Mouse (Mus musculus): ENCODE results near the gene Cdkal1.

Gene Cdkal1

DNA sequence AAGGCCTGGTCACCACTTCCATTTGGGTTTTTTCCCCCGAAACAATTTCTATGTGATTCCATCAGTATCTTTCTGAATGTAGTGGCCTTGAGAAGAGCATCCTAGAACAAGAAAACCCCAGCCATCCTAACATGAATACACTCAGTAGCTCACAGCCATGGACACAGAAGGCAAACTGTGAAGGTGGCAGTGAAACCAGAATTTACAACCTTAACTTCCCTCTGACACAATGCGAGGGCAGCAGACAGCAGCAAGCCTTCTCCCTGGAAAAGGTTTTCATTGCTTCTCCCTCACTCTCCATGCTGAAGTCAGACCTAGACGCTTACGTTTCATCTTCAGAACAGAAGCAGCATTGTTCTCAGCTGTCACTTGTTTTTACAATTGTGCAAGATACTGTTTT, 87.9 kb downstream of the Cdkal1 start:
- DNase-seq (ENCODE audit: low spot score in 2 of 2): no peak

- DNase-seq (ENCODE audit: low spot score in 2 of 2): no peak
Observed at GRCm38 (mm10) chr13:29766377-29766776, 89.1 kb downstream of the Cdkal1 start.

- DNase-seq (ENCODE audit: low spot score in 2 of 2): no peak
Observed at GRCm38 (mm10) chr13:29765296-29765695, 90.2 kb downstream of the Cdkal1 start.

DNA sequence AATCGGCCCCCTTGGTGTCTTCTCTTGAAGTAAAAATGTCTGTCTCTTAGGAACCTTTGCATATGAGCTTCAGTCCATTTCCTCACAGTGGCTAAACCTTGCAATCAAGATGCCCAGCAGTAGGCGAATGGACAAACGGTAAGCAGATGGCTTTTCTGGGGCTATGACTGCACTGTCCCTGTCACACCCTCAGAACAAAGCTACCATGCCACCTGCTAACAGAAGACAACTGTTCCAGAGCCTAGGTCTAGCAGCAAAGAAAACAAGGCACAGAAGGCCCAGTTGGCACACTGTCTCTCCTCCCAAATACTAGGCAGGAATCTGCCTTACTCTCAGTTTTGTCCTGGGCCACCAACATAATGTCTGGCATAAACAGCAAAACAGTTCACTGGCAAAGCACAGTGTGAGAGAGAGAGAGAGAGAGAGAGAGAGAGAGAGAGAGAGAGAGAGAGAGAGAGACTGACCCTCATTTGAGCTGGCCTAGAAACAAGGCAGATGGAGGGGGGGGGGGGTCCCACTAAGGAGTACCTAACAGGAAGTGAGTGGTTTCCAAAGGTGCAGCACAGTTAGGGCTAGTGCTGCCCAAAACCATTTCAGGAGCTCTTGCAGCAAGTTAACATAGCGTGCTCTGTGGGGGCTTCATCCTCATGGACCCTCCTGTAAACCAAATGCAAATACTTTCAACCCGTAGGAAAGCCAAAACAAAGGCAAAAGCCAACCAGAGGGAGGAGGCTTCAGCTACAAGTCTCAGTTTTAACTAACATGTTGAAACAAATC, 95.6 kb downstream of the Cdkal1 start:
- no peak for DNase-seq (ENCODE audit: low spot score in 2 of 2)

DNA sequence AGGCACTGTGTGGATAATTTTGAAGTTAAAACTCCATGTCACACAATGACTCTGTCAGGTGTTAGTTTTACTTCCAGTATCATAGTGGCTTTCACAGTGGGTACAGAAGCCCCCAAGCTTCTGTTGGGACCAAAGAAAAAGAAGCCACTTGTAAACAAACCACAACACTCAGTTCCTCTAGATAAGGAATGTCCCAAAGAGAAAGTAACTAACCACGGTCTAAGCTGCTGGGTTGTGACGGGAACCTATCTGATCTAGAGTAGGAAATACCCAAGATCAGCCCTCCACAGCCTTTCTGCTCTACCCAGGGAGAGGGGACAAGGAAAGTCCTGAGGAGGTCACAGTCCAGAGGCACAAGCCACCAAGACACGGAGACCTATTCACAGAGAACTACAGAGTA, 99.4 kb downstream of the Cdkal1 start:
- DNase-seq (ENCODE audit: low spot score in 2 of 2): peak in 1 of 2 experiments; percentile 13

GRCm38 (mm10) chr13:29753254-29753653, 102.2 kb downstream of the Cdkal1 start:
- DNase-seq (ENCODE audit: low spot score in 2 of 2): no peak

DNA sequence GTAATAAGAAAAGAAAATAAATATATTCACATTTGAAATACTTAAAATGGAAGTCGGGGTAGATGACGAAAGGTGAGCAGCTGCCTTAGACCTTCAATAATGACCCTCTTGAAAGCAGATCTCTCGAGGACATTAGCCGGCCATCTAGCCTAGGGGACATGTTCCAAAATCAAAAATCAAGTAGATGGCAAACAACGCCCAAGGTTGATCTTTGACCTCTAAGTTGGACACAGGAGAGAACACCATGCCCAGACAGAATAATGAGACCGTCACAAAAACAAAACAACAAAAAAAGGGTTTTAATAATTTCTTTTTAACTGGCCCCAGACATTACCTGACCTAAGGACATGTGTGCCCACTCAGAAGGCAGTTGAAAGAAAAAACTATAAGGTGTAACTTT, 103.4 kb downstream of the Cdkal1 start:
- no peak for DNase-seq (ENCODE audit: low spot score in 2 of 2)

DNA sequence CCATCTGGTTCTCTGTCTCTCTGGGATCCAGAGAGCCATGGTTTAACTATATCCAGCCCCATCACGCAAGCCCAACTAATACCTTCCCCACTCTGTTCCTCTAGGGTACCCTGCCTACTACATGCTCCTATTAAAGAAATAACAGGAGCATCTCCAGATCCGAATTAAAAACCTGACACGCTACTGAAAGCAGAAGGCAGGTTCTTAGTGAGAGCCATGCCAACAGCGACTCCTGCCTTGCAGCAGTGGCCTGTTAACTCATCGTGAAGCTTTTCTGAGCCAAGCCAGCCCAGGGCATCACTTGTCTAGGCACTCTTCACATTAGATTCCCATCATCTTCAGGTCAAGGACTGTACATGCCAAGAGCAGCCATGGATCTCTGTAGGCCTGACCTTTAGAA, 104.3 kb downstream of the Cdkal1 start:
- no peak for DNase-seq (ENCODE audit: low spot score in 2 of 2)

GRCm38 (mm10) chr13:29747347-29747647, 108.2 kb downstream of the Cdkal1 start:
- DNase-seq (ENCODE audit: low spot score in 2 of 2): no peak

GRCm38 (mm10) chr13:29746501-29747346, 108.8 kb downstream of the Cdkal1 start:
- peak; percentile 55 to 59 for DNase-seq (ENCODE audit: low spot score in 2 of 2)

DNA sequence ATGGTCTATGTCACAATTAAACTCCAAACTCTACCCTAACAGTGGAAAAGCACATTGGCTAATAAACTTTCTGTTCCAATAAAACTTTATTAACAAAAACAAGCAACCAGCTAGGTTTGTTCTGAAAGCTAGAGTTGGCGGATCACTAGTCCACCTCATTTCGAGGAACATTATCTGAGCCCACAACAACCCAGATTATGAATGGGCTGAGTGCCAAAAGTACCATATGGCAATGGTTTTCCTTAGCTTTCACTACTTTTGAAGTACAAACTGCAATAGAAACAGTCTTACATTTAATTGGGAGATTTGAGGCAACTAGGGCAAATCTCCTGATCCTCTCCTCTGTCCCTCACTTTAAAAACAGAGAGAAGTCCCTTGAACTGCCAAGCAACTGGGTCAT, 110.4 kb downstream of the Cdkal1 start:
- DNase-seq (ENCODE audit: low spot score in 2 of 2): no peak

- peak in 1 of 2 experiments; percentile 22 for DNase-seq (ENCODE audit: low spot score in 2 of 2)
Observed at GRCm38 (mm10) chr13:29744188-29744587, 111.3 kb downstream of the Cdkal1 start.

GRCm38 (mm10) chr13:29743761-29744160, 111.7 kb downstream of the Cdkal1 start:
- no peak for DNase-seq (ENCODE audit: low spot score in 2 of 2)

DNA sequence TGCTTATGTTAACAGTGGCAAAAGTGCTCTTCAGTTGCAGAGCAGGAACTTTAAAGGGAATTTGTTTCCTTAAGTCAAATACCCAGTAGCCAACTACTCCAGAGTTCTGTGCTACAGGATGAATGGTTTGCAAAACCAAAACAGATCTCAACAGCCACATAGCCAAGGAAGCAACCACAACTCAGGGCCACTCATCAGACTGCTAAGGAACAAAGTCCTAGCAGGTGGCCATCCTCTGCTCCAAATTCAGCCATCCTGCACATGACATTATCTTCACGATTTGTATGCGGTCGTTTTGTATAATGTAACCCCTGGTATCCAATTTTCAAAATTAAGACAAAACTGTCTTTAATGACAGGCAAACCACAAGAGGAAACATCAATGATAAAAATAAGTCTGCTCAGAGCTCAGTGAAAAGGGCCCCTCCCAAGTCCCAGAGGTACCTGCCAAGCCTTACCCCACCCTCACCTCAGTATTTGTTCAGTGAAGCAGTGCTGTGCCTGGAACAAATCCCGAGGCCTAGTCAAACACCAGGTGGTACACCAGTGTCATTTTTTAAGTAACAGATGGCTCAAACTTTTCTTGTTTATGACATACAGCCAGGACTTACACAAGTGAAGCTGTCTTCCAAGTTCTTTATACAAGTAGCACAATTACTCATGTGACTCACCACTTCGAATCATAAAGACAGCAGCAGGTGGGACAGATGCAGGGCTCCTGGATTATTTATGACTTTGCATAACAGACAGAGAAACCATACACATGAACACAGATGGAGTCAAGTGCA, 117.6 kb downstream of the Cdkal1 start:
- no peak for DNase-seq (ENCODE audit: low spot score in 2 of 2)

DNA sequence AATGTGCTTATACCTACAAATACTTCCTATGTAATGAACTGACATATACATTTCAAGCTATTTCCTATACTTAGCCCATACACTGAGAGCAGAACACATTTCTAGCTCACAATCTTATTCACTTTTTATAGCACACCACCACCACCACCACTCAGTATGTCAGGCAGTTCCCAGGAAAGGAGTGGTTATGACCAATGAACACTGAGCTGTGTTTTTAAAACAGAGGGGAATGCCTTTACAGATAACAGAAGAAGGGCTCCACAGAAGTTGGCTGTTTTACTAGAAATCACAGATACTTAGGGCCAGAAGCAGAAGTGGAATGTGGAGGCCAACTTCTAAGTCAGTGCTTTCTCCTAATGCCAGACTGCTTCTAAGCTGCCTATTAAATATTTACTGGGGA, 121.0 kb downstream of the Cdkal1 start:
- DNase-seq (ENCODE audit: low spot score in 2 of 2): no peak

DNA sequence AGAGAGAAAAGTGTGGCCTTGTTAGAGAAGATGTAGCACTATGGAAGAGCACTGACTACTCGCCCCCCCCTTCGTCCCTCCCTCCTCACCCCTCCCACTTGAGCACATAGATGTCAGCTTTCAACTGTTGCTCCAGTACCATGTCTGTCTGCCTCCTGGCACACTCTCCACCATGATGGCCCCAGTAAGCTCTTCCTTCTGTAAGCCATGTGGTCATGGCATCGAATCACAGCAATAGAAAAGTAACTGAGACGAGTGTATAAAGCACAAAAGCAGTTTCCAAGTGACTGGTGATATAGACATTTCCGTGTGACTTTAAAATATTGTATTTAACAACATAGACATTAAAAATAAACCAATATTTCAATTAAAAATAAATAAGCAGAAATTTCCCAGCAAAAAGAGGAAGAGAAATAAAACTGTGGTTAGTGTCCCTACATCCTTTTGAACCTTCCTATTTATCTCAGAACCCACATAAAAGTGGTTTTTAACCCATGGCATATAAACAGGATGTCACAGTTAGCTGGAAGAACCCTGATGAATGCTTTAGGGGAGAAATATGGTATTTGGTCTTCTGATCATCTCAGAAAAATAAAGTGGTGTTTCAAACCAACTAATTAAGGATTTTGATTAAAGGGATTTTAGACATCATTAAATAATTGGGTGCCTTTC, 129.2 kb downstream of the Cdkal1 start:
- DNase-seq (ENCODE audit: low spot score in 2 of 2): no peak

DNA sequence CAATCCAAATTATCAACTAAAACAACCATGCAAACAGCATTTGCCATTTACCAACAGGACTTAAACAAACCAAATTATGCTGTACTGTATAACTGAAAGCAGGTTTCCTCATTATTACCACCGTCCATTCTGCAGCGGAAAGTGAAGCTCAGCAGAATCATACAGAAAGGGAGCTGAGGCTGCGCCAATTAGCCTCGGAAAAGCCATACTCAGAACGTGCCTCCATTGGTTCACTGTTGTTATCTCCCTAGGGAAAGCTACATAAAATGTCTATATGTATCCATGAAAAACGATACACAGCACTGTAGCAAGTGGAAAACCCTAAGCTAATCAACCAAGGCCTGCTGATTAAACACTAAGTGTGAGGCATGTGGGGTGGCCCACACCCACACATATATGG, 130.6 kb downstream of the Cdkal1 start:
- DNase-seq (ENCODE audit: low spot score in 2 of 2): no peak

DNA sequence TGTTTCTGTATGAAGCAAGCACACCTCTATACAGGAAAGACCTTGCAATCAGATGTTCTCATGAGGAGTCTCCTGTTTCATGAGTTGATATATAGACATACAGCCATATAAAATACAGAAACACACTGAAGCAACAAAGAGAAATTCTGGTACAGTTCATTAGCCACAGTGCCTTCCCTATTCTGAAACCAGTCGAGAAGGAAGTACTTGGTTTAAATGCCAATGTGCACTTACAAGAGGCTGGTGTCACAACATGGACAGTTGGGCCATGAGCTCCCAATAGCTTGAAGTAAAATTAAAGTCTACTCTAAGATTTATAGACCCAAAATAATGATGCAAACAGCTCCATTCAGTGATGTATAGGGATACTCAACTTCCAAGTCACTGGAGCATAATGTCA, 132.3 kb downstream of the Cdkal1 start:
- DNase-seq (ENCODE audit: low spot score in 2 of 2): no peak

DNA sequence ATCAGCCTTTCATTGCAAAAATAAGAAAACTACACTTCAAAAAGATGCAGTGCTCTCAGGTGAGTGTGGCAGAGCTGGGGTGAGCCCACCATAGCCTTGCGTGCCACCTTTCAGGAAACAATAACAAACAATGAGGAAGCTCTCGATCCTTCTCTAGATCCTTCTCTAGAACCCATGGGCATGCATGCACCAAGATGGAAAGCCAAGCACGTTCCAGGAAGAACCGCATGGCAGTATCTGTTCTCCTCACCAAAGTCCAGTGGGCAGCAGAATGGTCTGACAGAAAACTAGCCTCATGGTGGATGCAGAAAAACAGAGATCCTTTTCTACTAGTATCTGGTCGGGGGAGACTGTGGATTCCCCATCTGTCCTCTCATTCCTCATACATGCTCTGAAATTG, 134.3 kb downstream of the Cdkal1 start:
- DNase-seq (ENCODE audit: low spot score in 2 of 2): no peak

DNA sequence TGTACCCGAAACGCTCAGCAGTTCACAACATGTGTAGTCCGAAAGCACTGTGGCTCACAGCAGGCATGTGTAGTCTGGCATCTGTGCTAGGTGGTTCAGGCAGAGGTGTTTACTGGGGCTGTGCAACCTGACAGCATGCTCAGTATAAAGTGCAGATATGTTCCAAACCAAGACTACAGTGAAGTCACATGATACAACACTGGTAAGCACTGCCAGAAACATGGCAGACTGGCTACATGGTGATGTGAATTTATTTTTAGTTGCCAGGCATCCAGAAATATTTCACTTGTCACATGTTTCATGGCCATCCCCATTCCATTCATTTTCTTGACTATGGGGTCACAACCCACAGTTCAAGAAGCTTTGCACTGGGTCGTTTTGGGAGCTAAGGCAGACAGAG, 138.9 kb downstream of the Cdkal1 start:
- DNase-seq (ENCODE audit: low spot score in 2 of 2): no peak

DNA sequence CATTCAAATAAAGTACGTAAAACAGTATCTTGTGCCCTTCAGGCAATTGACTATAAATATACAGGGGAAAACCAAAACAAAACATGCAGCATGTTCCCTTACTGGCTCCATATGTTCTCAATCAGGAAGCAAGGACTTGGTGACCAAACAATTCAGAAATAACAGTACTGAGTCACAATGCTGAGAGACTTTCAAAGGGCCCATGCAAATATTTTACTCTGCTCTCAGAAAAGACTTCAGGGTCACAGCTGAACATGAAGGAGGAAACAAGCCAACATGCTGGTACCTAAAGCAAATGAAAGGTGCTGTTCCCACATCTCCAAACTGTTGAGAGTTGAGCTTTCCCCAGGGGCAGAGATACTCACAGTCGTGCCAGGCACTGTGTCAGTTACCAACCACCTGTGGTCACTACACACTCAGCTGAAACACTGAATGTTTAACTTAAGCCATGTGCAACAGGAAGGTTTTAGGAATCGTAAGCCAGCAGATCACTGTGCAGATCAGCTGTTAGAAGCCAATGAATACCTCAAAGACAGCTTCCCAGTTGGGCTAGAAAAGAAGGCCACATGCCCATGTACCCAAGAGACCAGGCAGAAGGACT, 140.1 kb downstream of the Cdkal1 start:
- DNase-seq (ENCODE audit: low spot score in 2 of 2): no peak

GRCm38 (mm10) chr13:29707620-29708019, 147.9 kb downstream of the Cdkal1 start:
- no peak for DNase-seq (ENCODE audit: low spot score in 2 of 2)

All from thymus, postnatal 10 days (tissue).